Comparison of ENCODE assay signal across 9 mouse cellular contexts in genomic region chr14:75787794-75788175, GRCm38 (mm10). TPM values are rescaled to one million over a fixed set of nuclear protein-coding genes. Genes with fewer than 3 reads are reported as not detected.
DNase-seq lines count a peak whose midpoint lies in the region; ATAC-seq and TF ChIP-seq lines count a peak whose summit lies in the region.
"Had no signal": no experiment of that assay in that cellular context is flagged by ENCODE, and none has a peak within 500 bp of the region (broad histone marks: within the 10 kb centered on the region; RNA-seq: fewer than 3 reads in every experiment).

No protein-coding gene starts in this region.

- no peak for ATAC-seq in heart, embryonic 11.5 days (replicated peaks; ENCODE audit: insufficient number of reproducible peaks, low FRiP score, low TSS enrichment)
- ATAC-seq in heart, embryonic 14.5 days (ENCODE audit: insufficient number of reproducible peaks, insufficient read depth, low FRiP score, low read depth) = no peak
- no peak for ATAC-seq in liver, embryonic 16.5 days (ENCODE audit: low read depth)

- no peaks in the 10 kb centered on the region for H3K27me3 ChIP-seq in heart, embryonic 11.5 days (ENCODE audit: control insufficient read depth, insufficient read depth, low read length)
- peaks cover 2% of the 10 kb centered on the region for H3K27me3 ChIP-seq in CH12.LX (replicated peaks)
- H3K27me3 ChIP-seq in heart, embryonic 14.5 days (ENCODE audit: control insufficient read depth, insufficient read depth, low read length) = no peaks in the 10 kb centered on the region
- H3K27me3 ChIP-seq in liver, embryonic 16.5 days (ENCODE audit: control insufficient read depth, insufficient read depth, low read depth, low read length) = no peaks in the 10 kb centered on the region; the same call in 1 of the 2 replicates

- no peak for TF ChIP-seq EP300 in CH12.LX (IDR thresholded peaks at IDR 0.05; ENCODE audit: low read length)

- DNase-seq in heart, postnatal 4 days = no peak
- no peak for DNase-seq in CH12.LX (ENCODE audit: extremely low read depth)
- DNase-seq in left cerebral cortex, postnatal 36 days (ENCODE audit: low spot score in 2 of 2) = no peak
- DNase-seq in layer of hippocampus, adult 9-10 months (ENCODE audit: low spot score) = no peak
- no peak for DNase-seq in spleen, postnatal 10 days (ENCODE audit: low spot score in 2 of 2)
- DNase-seq: cerebellum, adult 18-20 months had no signal

- H3K36me3 ChIP-seq in heart, embryonic 11.5 days (ENCODE audit: control insufficient read depth, insufficient read depth, low read length) = no peaks in the 10 kb centered on the region
- H3K36me3 ChIP-seq in CH12.LX (replicated peaks in 1 of 2; ENCODE audit: control insufficient read depth in 1 of 2, insufficient read depth in 1 of 2, low read length in 1 of 2) = peaks cover 0 to 4% of the 10 kb centered on the region in 2 experiments
- H3K36me3 ChIP-seq in heart, embryonic 14.5 days (ENCODE audit: control insufficient read depth, insufficient read depth, low read length) = no peaks in the 10 kb centered on the region
- no peaks in the 10 kb centered on the region for H3K36me3 ChIP-seq in liver, embryonic 16.5 days (ENCODE audit: control insufficient read depth, insufficient read depth)

- no peak for TF ChIP-seq POLR2A in CH12.LX (IDR thresholded peaks at IDR 0.05; ENCODE audit: low read depth, low read length)

- H3K9ac ChIP-seq in heart, embryonic 11.5 days (ENCODE audit: low read depth, low read length) = no peak overlapping the region
- peak overlapping the region; percentile 78; the same call in 1 of the 2 replicates for H3K9ac ChIP-seq in CH12.LX (ENCODE audit: insufficient read depth, low read depth)
- H3K9ac ChIP-seq in heart, embryonic 14.5 days (ENCODE audit: low read length) = no peak overlapping the region
- peak overlapping the region; percentile 81 for H3K9ac ChIP-seq in liver, embryonic 16.5 days (ENCODE audit: low read depth, low read length)

- TF ChIP-seq CTCF in CH12.LX (conservative IDR thresholded peaks at IDR 0.05 in 1 of 2, IDR thresholded peaks at IDR 0.05 in 1 of 2; ENCODE audit: low read depth in 2 of 2, low read length in 2 of 2) = no peak

- H3K27ac ChIP-seq in heart, embryonic 11.5 days (ENCODE audit: low read depth, low read length) = no peak overlapping the region
- H3K27ac ChIP-seq in CH12.LX (ENCODE audit: insufficient read depth, low read depth) = no peak overlapping the region
- no peak overlapping the region for H3K27ac ChIP-seq in heart, embryonic 14.5 days (replicated peaks in 1 of 2; ENCODE audit: control insufficient read depth in 1 of 2, insufficient read depth in 1 of 2, low read depth in 2 of 2, low read length in 2 of 2)
- no peak overlapping the region for H3K27ac ChIP-seq in liver, embryonic 16.5 days (ENCODE audit: low read length)

- dilution Hi-C loops in CH12.LX (cut with MboI; ENCODE audit: extremely low pct_ligation_motif_present, extremely low pct_unique_long_range_greater_than_20kb, low sequenced_read_pairs) = no loop called here

- H3K9me3 ChIP-seq in heart, embryonic 11.5 days (replicated peaks; ENCODE audit: control insufficient read depth, low read length) = no peaks in the 10 kb centered on the region
- H3K9me3 ChIP-seq in CH12.LX (replicated peaks; ENCODE audit: low read length) = no peaks in the 10 kb centered on the region
- H3K9me3 ChIP-seq in heart, embryonic 14.5 days (ENCODE audit: control insufficient read depth, low read length) = no peaks in the 10 kb centered on the region
- H3K9me3 ChIP-seq in liver, embryonic 16.5 days (replicated peaks; ENCODE audit: control insufficient read depth, low read length) = no peaks in the 10 kb centered on the region

- peak overlapping the region; percentile 72 for H3K4me2 ChIP-seq in heart, embryonic 11.5 days
- H3K4me2 ChIP-seq in CH12.LX (ENCODE audit: insufficient read depth, low read depth, poor library complexity, severe bottlenecking) = 0 out of 2 replicates have a peak overlapping the region, but pooled peaks have one; percentile 48
- H3K4me2 ChIP-seq in heart, embryonic 14.5 days (ENCODE audit: low read length) = peak overlapping the region; percentile 74
- H3K4me2 ChIP-seq in liver, embryonic 16.5 days (ENCODE audit: low read depth, low read length) = peak overlapping the region; percentile 81

- in situ Hi-C loops in CH12.LX (cut with MboI; ENCODE audit: low pct_ligation_motif_present, low pct_unique_long_range_greater_than_20kb, low sequenced_read_pairs) = no loop called here

- WGBS in heart, embryonic 11.5 days (ENCODE audit: insufficient replicate concordance) = 32% methylated on average over 7 of the region's 7 CpGs
- 30% methylated on average over 7 of the region's 7 CpGs for WGBS in heart, embryonic 14.5 days
- 23% methylated on average over 7 of the region's 7 CpGs for WGBS in liver, embryonic 16.5 days (ENCODE audit: insufficient replicate concordance)

- no peaks in the 10 kb centered on the region for H3K4me1 ChIP-seq in heart, embryonic 11.5 days (ENCODE audit: control insufficient read depth, insufficient read depth, low read length)
- peaks cover 3 to 8% of the 10 kb centered on the region in 2 experiments; a peak in 3 of 4 replicates for H3K4me1 ChIP-seq in CH12.LX (ENCODE audit: control insufficient read depth in 1 of 2, insufficient read depth in 2 of 2)
- peaks cover 3% of the 10 kb centered on the region in 2 experiments; a peak in 2 of 4 replicates for H3K4me1 ChIP-seq in heart, embryonic 14.5 days (ENCODE audit: control insufficient read depth in 2 of 2, insufficient read depth in 2 of 2, low read length in 2 of 2)
- H3K4me1 ChIP-seq in liver, embryonic 16.5 days (ENCODE audit: control insufficient read depth, low read depth, low read length) = peaks cover 14% of the 10 kb centered on the region

- intact Hi-C loops in left cerebral cortex, postnatal 36 days (cut with DNase I) = loop anchor here (2.0 kb wide), 1 partner anchor 41 kb away; no protein-coding TSS in a partner anchor

- TF ChIP-seq RAD21 in CH12.LX (IDR thresholded peaks at IDR 0.05; ENCODE audit: low read depth, low read length) = no peak

- H3K4me3 ChIP-seq in heart, embryonic 11.5 days (ENCODE audit: low read depth, low read length) = no peak overlapping the region
- H3K4me3 ChIP-seq in CH12.LX (replicated peaks in 1 of 3; ENCODE audit: low read depth in 2 of 3, low read length in 2 of 3, poor library complexity in 1 of 3) = no peak overlapping the region
- peak overlapping the region in 1 of 2 experiments; percentile 84; a peak in 2 of 4 replicates for H3K4me3 ChIP-seq in heart, embryonic 14.5 days (ENCODE audit: control insufficient read depth in 1 of 2, insufficient read depth in 1 of 2, low read depth in 1 of 2, low read length in 2 of 2)
- peak overlapping the region; percentile 68 for H3K4me3 ChIP-seq in liver, embryonic 16.5 days (ENCODE audit: low read depth, low read length)

- H3K79me2 ChIP-seq in CH12.LX (replicated peaks; ENCODE audit: control insufficient read depth, extremely low read depth, insufficient read depth, poor library complexity, severe bottlenecking) = no peaks in the 10 kb centered on the region

TF ChIP-seq in CH12.LX, 34 proteins besides CTCF, POLR2A, EP300 and RAD21:
- no peak for TF ChIP-seq CHD2 (IDR thresholded peaks at IDR 0.05; ENCODE audit: low read length)
- no peak for TF ChIP-seq RCOR1 (conservative IDR thresholded peaks at IDR 0.05; ENCODE audit: low read depth, low read length)
- TF ChIP-seq E2F4 (IDR thresholded peaks at IDR 0.05; ENCODE audit: insufficient replicate concordance, low read depth, low read length) = no peak
- TF ChIP-seq JUN (IDR thresholded peaks at IDR 0.05; ENCODE audit: insufficient read depth, low read depth, low read length) = no peak
- TF ChIP-seq POLR2AphosphoS2 (IDR thresholded peaks at IDR 0.05; ENCODE audit: low read depth, low read length) = no peak

RNA-seq across cellular contexts. Expression of gene Slc25a30, which starts 0.9 kb away (rescaled TPM):
- polyA plus RNA-seq in heart, embryonic 11.5 days (2014; fragmentation: Nextera tagmentation; extraction: Ambion mirVana) = 5.8 and 7.2 TPM in 2 replicates
- total RNA-seq in heart, postnatal 4 days (2021) = 10 to 100 TPM; 17.5 to 20.3 TPM
- total RNA-seq in CH12.LX (2012; rRNA removed) (10.7 and 18.2 TPM in 2 replicates), CH12.LX (2014; rRNA removed) (15.5 and 17.0 TPM in 2 replicates)
- polyA plus RNA-seq in CH12.LX (2012; ENCODE audit: insufficient read length, low read depth) = 8.3 and 9.6 TPM in 2 replicates
- 8.3 and 9.2 TPM in 2 replicates for polyA plus RNA-seq in heart, embryonic 14.5 days (2014; fragmentation: Nextera tagmentation; extraction: Ambion mirVana)
- 1.3 and 1.6 TPM in 2 replicates for polyA plus RNA-seq in liver, embryonic 16.5 days (2015; fragmentation: Nextera tagmentation; extraction: Ambion mirVana)
- 10 to 100 TPM; 11.3 to 11.7 TPM for total RNA-seq in left cerebral cortex, postnatal 36 days (2021)

RNA-seq across cellular contexts. Expression of gene Cog3, which starts 33.5 kb away (rescaled TPM):
- 14.7 and 18.0 TPM in 2 replicates for polyA plus RNA-seq in heart, embryonic 11.5 days (2014; fragmentation: Nextera tagmentation; extraction: Ambion mirVana)
- 10 to 100 TPM; 17.8 to 19.1 TPM for total RNA-seq in heart, postnatal 4 days (2021)
- total RNA-seq in CH12.LX (2012; rRNA removed) = 15.3 and 16.3 TPM in 2 replicates
- 21.0 and 21.4 TPM in 2 replicates for total RNA-seq in CH12.LX (2014; rRNA removed)
- 11.8 and 13.6 TPM in 2 replicates for polyA plus RNA-seq in CH12.LX (2012; ENCODE audit: insufficient read length, low read depth)
- polyA plus RNA-seq in heart, embryonic 14.5 days (2014; fragmentation: Nextera tagmentation; extraction: Ambion mirVana) = 16.0 and 16.5 TPM in 2 replicates
- polyA plus RNA-seq in liver, embryonic 16.5 days (2015; fragmentation: Nextera tagmentation; extraction: Ambion mirVana) = 6.4 and 7.0 TPM in 2 replicates
- total RNA-seq in left cerebral cortex, postnatal 36 days (2021) = 10 to 100 TPM; 23.1 to 25.5 TPM

RNA-seq across cellular contexts. Expression of gene Tpt1, which starts 57.1 kb away (rescaled TPM):
- 1,014 and 1,054 TPM in 2 replicates for polyA plus RNA-seq in heart, embryonic 11.5 days (2014; fragmentation: Nextera tagmentation; extraction: Ambion mirVana)
- total RNA-seq in heart, postnatal 4 days (2021) = 1,000 to 10,000 TPM; 3,223 to 3,331 TPM
- total RNA-seq in CH12.LX (2012; rRNA removed) (698 and 751 TPM in 2 replicates), CH12.LX (2014; rRNA removed) (1,876 and 2,057 TPM in 2 replicates)
- polyA plus RNA-seq in CH12.LX (2012; ENCODE audit: insufficient read length, low read depth) = 1,607 and 1,716 TPM in 2 replicates
- 1,091 and 1,152 TPM in 2 replicates for polyA plus RNA-seq in heart, embryonic 14.5 days (2014; fragmentation: Nextera tagmentation; extraction: Ambion mirVana)
- 462 and 509 TPM in 2 replicates for polyA plus RNA-seq in liver, embryonic 16.5 days (2015; fragmentation: Nextera tagmentation; extraction: Ambion mirVana)
- total RNA-seq in left cerebral cortex, postnatal 36 days (2021) = 100 to 1,000 TPM; 939 to 945 TPM

Comparison
In these comparisons a context has a peak if more than half of its experiments do, and no peak if none do; other contexts are left out.
1. H3K9ac ChIP-seq: peak in CH12.LX (single experiment) and liver, embryonic 16.5 days (single experiment); none in heart, embryonic 11.5 days (single experiment) and heart, embryonic 14.5 days (single experiment).
2. Peak in every context shown above with its lines, with median percentiles within 50 percentile points of each other: H3K4me2 ChIP-seq.